Mouse (Mus musculus): Measurements from ENCODE around the gene Map3k7cl.

DNA sequence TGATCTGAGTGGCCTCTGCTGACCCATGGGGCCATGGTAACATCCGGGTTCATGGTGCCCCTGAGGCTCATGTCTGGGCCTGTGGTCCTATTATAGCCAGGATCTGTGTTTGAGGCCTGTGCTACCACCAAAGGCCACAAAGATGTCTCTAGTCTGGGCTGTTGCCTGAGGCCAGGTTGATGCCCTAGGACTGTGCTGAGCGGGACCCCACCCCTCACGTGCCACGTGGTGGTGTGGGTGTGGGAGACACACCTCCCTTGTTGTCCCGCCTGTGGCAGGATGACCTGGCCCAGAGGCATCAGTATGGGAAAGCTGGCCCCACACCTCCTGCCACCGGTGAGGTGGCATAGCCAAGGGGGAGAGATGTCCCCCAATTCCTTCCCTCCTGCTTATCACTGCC is 64.2 kb downstream of the Map3k7cl start:
- TF ChIP-seq CTCF (IDR thresholded peaks at IDR 0.05; ENCODE audit: borderline replicate concordance, insufficient read depth, low read depth, low read length) (no peak), POLR2A (IDR thresholded peaks at IDR 0.05; ENCODE audit: borderline replicate concordance, insufficient read depth, low read length) (no peak)
